Mouse (Mus musculus) heart, embryonic 13.5 days (tissue): ENCODE measurements around the gene Pik3r1. TPM values are rescaled to one million over a fixed set of nuclear protein-coding genes. Genes with fewer than 3 reads are reported as not detected.

Experiments used
- ATAC-seq: fragments of 200-750 bp; cut with Nextera tagmentation; 2 replicates; pipeline ENCODE4 v1.8.0; 2017; ENCODE audit warnings: moderate TSS enrichment; ENCODE audit not compliant: insufficient number of reproducible peaks, low FRiP score, low TSS enrichment; ENCODE audit errors: extremely low read depth
- H3K27ac ChIP-seq: fragments of 300-500 bp; sonication (generic); replicated peaks from 2 replicates; pipeline ENCODE4 v1.5.1; 2015; ENCODE audit warnings: moderate library complexity, mild to moderate bottlenecking, inconsistent platforms
- H3K27me3 ChIP-seq: fragments of 300-500 bp; sonication (generic); replicated peaks from 2 replicates; pipeline ENCODE4 v1.6.1; 2015; ENCODE audit warnings: mild to moderate bottlenecking, inconsistent platforms
- H3K36me3 ChIP-seq: fragments of 300-500 bp; sonication (generic); 2 replicates; pipeline ENCODE4 v1.6.1; 2015; ENCODE audit warnings: mild to moderate bottlenecking, inconsistent platforms
- H3K4me1 ChIP-seq: fragments of 300-500 bp; sonication (generic); 2 replicates; pipeline ENCODE4 v1.6.1; 2015; ENCODE audit warnings: inconsistent platforms
- H3K4me2 ChIP-seq: fragments of 300-500 bp; sonication (generic); 2 replicates; pipeline ENCODE4 v1.6.1; 2015; ENCODE audit warnings: inconsistent platforms, mild to moderate bottlenecking, moderate library complexity
- H3K4me3 ChIP-seq: fragments of 300-500 bp; sonication (generic); 2 replicates; pipeline ENCODE4 v1.5.1; 2015; ENCODE audit warnings: moderate library complexity, mild to moderate bottlenecking, inconsistent platforms
- H3K9ac ChIP-seq: fragments of 300-500 bp; sonication (generic); 2 replicates; pipeline ENCODE4 v1.6.1; 2015; ENCODE audit warnings: inconsistent platforms, mild to moderate bottlenecking, moderate library complexity
- H3K9me3 ChIP-seq: fragments of 300-500 bp; sonication (generic); 2 replicates; pipeline ENCODE4 v1.6.1; 2016; ENCODE audit warnings: inconsistent platforms
- WGBS: fragments of 180-500 bp; shearing (Covaris S2); methylation state at CpG from one replicate; pipeline ENCODE4 v1.1.7; 2015; ENCODE audit warnings: mixed read lengths; 5-methylcytosine and 5-hydroxymethylcytosine counted together
- polyA plus RNA-seq: library from polyadenylated mRNA; unstranded; fragments of >200 nt; fragmentation: Nextera tagmentation; extraction: Ambion mirVana; gene quantifications from 2 replicates; pipeline ENCODE4 v1.2.1, GENCODE M21; 2015

Pik3r1 gene
- polyA plus RNA-seq, 1 experiment from 2014 or later, result 13.3 TPM

DNA sequence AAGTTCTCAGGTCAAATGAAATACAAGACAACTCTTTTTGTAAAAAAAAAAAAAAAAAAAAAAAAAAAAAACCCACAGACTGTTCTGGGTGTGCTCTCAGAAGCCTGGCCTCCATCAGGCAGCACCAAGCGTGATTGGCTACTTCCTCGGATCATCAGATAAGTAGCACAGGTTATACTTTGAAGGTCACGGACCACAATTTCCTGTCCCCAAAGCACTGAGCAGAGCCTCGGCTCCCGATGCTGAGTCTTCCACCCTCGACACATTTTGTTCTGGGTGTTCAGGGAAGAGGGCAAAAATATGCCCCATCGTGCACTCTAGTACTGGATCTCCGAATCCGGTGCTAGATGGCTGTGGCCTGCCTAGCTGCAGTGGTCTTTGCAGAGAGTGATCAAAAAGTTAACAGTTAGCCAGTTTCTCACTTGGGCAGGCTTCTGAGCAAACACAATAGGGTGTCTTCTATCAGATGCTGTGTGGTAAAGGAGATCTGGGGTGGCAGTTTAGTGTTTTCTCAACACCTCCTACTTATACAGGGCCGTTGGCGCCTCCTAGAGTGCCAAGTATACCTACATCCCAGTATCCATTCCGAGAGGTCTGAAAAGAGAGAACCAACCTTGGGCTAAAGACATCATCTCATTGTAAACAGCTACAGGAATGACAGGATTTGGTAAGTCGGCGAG, 65.8 kb downstream of the Pik3r1 start:
- no peak overlapping the region for H3K9ac ChIP-seq

DNA sequence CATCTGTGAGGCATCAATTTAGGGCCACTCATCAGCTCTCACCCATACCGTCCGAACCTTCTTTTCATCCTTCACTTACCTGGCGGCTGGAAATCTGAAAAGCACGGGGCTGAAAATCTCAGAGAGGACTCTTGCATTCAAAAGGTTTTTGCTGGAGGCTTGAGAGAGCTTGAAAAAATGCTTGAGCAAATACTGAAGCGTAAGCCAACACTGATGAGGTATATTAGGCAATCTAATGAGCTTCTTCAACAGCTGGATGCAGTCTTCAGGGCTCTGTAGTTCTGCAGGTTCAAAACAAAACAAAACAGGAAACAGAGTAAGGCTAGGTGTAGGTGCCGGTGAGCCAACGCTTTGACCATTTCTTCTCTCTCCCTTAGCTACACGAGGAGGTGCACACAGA, 66.4 kb downstream of the Pik3r1 start:
- H3K9ac ChIP-seq, result no peak overlapping the region
- H3K4me1 ChIP-seq, result no peaks in the 10 kb centered on the region
- no peak for ATAC-seq
- no peaks in the 10 kb centered on the region for H3K27me3 ChIP-seq
- no peaks in the 10 kb centered on the region for H3K9me3 ChIP-seq
- H3K4me2 ChIP-seq, result no peak overlapping the region
- H3K4me3 ChIP-seq, result no peak overlapping the region
- H3K27ac ChIP-seq, result no peak overlapping the region
- H3K36me3 ChIP-seq, result peaks cover 56% of the 10 kb centered on the region
- WGBS, result 88% methylated on average over 8 of the region's 8 CpGs

More for the DNA sequence above, 65.8 kb downstream of the Pik3r1 start:
- WGBS, result 76% methylated on average over 14 of the region's 14 CpGs
- Histone ChIP-seq H3K27ac (no peak overlapping the region), H3K36me3 (peaks cover 62% of the 10 kb centered on the region), H3K9me3 (no peaks in the 10 kb centered on the region), H3K4me2 (no peak overlapping the region), H3K4me1 (no peaks in the 10 kb centered on the region), H3K27me3 (no peaks in the 10 kb centered on the region), H3K4me3 (no peak overlapping the region)
- ATAC-seq, result no peak

DNA sequence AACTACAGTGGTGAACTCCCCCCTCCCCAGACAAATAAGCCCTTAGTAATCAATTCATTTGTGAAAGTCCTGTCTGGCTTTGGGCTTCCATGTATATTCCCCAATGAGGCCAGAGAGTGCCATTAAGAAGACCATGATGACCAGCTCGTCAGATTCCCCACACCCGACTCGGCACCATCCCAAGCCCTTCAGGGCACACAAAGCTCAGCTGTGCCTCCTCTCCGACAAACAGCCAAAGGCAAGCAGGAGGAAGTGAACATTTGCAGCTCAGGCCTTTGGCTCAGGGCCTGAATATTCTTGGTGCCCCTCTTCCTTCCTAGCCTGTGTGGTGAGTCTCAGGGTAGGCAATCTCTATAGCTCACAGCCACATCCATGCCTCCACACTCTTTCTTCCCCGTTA, 68.3 kb downstream of the Pik3r1 start:
- Histone ChIP-seq H3K4me2 (no peak overlapping the region), H3K36me3 (peaks cover 43% of the 10 kb centered on the region), H3K4me3 (no peak overlapping the region), H3K9ac (no peak overlapping the region), H3K27ac (no peak overlapping the region), H3K9me3 (no peaks in the 10 kb centered on the region), H3K27me3 (no peaks in the 10 kb centered on the region), H3K4me1 (peaks cover 14% of the 10 kb centered on the region)
- WGBS, result 82% methylated on average over 5 of the region's 5 CpGs
- ATAC-seq, result no peak

DNA sequence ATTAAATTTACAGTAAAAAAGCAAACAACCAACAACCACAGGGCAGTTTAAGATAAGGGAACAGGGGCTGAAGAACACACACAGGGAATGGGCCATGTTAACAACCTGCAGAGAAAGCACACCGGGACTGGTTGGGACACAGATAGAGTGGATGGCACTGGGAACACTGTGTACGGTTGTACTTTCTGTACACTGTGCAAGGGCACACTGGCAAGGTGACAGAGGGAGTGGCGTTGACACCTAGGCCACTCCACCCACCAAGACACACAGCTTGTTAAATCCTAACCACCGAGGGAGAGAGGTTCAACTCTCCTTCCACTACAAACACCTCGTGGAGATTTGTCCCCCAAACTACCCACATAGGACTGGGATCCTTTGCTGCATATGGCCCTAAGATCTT, 70.1 kb downstream of the Pik3r1 start:
- Histone ChIP-seq H3K9me3 (no peaks in the 10 kb centered on the region), H3K36me3 (peaks cover 43% of the 10 kb centered on the region), H3K4me3 (no peak overlapping the region), H3K9ac (no peak overlapping the region), H3K27ac (no peak overlapping the region), H3K4me1 (peaks cover 25% of the 10 kb centered on the region), H3K4me2 (no peak overlapping the region), H3K27me3 (no peaks in the 10 kb centered on the region)
- ATAC-seq, result no peak
- 77% methylated on average over 5 of the region's 5 CpGs for WGBS

DNA sequence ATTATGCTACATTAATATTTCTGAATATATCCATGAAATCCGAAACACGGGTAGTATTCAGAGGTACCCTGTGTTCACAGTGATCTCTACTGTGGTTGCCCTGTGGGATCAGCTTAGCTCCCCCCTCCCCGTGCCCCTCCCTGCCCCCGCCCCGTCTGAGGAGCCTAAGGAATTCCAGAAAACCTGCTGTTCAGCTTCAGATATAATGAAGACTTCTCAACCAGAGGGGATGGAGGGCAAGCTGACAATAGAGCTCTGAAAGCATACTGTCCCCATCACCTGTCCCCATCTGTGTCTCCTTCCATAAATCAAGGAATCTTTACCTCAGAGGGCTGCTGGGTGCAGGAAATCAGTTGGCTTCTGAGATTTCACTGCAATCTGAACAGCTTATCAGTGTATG, 70.6 kb downstream of the Pik3r1 start:
- no peaks in the 10 kb centered on the region for H3K27me3 ChIP-seq
- H3K4me2 ChIP-seq, result no peak overlapping the region
- WGBS, result 64% methylated on average over 5 of the region's 5 CpGs
- no peak overlapping the region for H3K27ac ChIP-seq
- no peak for ATAC-seq
- peaks cover 30% of the 10 kb centered on the region for H3K4me1 ChIP-seq
- H3K4me3 ChIP-seq, result no peak overlapping the region
- no peaks in the 10 kb centered on the region for H3K9me3 ChIP-seq
- peaks cover 38% of the 10 kb centered on the region for H3K36me3 ChIP-seq
- H3K9ac ChIP-seq, result no peak overlapping the region

DNA sequence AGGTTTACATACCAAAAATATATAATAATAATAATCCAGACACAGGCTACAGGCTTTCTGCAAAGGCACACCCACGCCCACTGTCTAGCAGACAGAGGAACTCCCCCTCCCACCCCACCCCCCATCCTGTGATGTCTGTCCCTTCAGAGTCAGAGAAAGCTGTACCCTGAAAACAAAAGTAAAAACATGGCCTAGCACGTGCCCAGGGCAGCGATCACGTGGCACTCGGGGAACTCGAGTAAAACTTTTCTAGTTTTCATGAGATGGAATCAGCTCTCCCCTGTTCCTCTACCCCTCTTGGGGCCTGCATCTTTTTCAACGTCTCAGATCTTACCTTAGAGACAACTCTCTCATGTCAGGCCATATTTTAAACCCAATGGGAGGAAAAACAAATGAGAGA, 71.2 kb downstream of the Pik3r1 start:
- Histone ChIP-seq H3K27ac (no peak overlapping the region), H3K27me3 (no peaks in the 10 kb centered on the region), H3K4me3 (no peak overlapping the region), H3K4me1 (peaks cover 35% of the 10 kb centered on the region), H3K4me2 (no peak overlapping the region), H3K9ac (no peak overlapping the region), H3K9me3 (no peaks in the 10 kb centered on the region), H3K36me3 (peaks cover 32% of the 10 kb centered on the region)
- ATAC-seq, result no peak
- WGBS, result 62% methylated on average over 7 of the region's 7 CpGs

DNA sequence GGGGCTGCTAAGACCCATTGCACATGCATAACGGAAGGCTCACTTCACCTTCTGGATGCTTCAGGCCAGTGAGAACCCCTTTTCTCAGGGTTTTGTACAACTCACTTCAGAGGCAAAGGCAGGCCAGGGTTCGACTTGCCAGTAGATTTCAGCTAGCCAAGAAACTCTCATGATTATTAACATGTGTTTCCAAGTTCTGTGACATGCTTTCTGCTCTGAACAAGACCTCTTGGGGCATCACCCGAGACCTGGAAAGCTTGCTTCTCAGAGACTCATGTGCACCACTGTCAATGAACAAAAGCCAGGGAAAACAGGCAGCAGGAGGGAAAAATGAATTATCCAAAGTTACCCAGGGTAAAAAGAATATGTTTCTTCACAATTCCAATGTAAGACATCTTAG, 71.7 kb downstream of the Pik3r1 start:
- peaks cover 41% of the 10 kb centered on the region for H3K4me1 ChIP-seq
- WGBS, result 53% methylated on average over 3 of the region's 3 CpGs

DNA sequence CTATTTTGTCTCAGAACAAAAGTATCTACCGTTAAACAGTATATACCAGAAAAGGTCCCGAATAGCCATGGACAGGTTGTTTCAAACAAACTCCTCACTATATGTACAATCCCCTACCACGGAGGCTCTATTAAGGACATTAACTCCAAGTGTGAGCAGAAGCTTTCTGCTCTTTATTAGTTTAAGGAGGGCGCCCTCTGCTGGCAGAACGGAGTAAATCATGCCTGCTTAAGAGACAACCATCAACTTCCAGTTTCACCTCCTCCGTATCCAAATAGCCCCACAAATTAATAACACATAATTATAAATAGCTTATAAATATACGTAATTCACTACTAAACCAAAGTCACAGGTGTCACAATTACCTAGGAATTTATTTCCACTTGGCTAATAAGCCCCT, 72.1 kb downstream of the Pik3r1 start:
- Histone ChIP-seq H3K4me3 (no peak overlapping the region), H3K9me3 (no peaks in the 10 kb centered on the region), H3K9ac (no peak overlapping the region), H3K27ac (no peak overlapping the region), H3K4me2 (peak overlapping the region; percentile 25; the same call in 1 of the 2 replicates), H3K4me1 (peaks cover 45% of the 10 kb centered on the region), H3K27me3 (no peaks in the 10 kb centered on the region), H3K36me3 (peaks cover 22% of the 10 kb centered on the region)
- 5% methylated on average over 7 of the region's 7 CpGs for WGBS
- no peak for ATAC-seq

More for the DNA sequence above, 71.7 kb downstream of the Pik3r1 start:
- Histone ChIP-seq H3K4me3 (no peak overlapping the region), H3K27me3 (no peaks in the 10 kb centered on the region), H3K9ac (no peak overlapping the region), H3K9me3 (no peaks in the 10 kb centered on the region), H3K36me3 (peaks cover 27% of the 10 kb centered on the region), H3K4me2 (peak overlapping the region; percentile 25; the same call in 1 of the 2 replicates), H3K27ac (no peak overlapping the region)
- ATAC-seq, result no peak

DNA sequence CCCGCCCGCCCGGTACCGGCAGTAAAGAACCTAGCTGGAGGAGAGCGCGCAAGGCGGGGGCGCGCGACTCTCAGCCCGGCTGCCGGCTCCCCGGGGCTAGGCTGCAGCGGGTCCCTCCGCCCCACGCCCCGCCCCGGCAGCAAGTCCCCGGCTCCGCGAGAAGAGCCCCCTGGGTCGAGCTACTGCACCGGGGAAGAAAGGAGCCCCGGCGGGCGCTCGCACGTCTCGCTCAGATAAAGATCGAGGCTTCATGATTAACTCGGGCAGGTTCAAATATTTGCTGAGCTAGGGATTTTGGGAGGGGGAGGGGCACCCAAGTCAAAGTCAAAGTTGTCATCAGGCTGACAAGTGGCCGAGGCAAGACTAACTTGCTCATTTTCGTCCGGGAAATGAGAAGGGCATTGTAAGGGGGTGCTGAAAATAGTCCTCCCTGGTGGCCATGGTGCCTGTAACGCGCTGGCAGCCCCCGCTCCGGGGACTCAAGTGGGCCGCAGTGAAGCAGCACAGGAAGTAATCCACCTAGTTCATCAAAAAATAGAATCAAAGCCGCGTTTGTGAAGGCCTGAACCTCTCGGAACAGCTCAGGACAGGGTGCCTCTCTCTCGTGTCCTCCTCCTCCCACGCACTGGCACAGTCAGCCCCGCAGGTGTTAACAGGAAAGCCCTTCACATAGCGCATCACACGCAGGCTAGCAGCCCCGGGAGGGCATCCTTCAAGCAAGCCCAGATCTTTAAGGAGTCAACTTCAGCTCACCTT, 73.3 kb downstream of the Pik3r1 start:
- WGBS, result 1% methylated on average over 48 of the region's 48 CpGs
- H3K4me3 ChIP-seq, result peak overlapping the region; percentile 68

DNA sequence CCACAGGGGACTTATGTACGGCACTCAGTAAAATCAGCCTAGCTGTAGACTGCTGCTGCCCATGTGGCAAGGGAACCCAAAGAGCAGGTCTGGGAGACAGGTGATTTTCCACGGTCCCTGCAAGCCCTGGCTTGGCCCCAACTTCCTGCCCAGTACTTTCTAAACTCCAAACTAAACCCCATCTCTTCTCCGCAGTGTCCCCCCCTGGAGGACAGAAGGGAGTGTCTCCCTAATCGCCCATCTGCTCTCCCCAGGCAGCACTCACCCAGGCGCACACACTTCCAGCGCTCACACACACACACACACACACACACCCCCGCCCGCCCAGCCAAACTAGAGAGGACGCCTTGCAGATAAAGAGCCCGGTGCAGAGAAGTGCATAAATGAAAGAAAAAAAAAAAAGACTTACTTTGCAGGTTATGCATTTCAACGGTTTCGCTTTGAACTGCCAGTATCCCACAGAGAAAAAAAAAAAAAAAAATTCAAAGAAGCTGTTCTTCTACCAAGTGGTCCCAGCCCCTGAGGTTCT, 74.0 kb downstream of the Pik3r1 start:
- Histone ChIP-seq H3K9me3 (no peaks in the 10 kb centered on the region), H3K27ac (peak overlapping the region; percentile 77), H3K4me2 (peak overlapping the region; percentile 81), H3K4me1 (peaks cover 55% of the 10 kb centered on the region), H3K4me3 (peak overlapping the region; percentile 68), H3K36me3 (peaks cover 8% of the 10 kb centered on the region), H3K9ac (peak overlapping the region; percentile 83), H3K27me3 (no peaks in the 10 kb centered on the region)
- WGBS, result under 1% methylated on average over 12 of the region's 12 CpGs
- ATAC-seq, result 0 out of 2 replicates have a peak, but pooled peaks have one; percentile 68

More for the DNA sequence above, 73.3 kb downstream of the Pik3r1 start:
- Histone ChIP-seq H3K9me3 (no peaks in the 10 kb centered on the region), H3K9ac (peak overlapping the region; percentile 83), H3K4me1 (peaks cover 55% of the 10 kb centered on the region), H3K4me2 (peak overlapping the region; percentile 81), H3K27ac (peak overlapping the region; percentile 77), H3K27me3 (no peaks in the 10 kb centered on the region), H3K36me3 (peaks cover 11% of the 10 kb centered on the region)
- ATAC-seq, result peak; percentile 48; the same call in 1 of the 2 replicates

DNA sequence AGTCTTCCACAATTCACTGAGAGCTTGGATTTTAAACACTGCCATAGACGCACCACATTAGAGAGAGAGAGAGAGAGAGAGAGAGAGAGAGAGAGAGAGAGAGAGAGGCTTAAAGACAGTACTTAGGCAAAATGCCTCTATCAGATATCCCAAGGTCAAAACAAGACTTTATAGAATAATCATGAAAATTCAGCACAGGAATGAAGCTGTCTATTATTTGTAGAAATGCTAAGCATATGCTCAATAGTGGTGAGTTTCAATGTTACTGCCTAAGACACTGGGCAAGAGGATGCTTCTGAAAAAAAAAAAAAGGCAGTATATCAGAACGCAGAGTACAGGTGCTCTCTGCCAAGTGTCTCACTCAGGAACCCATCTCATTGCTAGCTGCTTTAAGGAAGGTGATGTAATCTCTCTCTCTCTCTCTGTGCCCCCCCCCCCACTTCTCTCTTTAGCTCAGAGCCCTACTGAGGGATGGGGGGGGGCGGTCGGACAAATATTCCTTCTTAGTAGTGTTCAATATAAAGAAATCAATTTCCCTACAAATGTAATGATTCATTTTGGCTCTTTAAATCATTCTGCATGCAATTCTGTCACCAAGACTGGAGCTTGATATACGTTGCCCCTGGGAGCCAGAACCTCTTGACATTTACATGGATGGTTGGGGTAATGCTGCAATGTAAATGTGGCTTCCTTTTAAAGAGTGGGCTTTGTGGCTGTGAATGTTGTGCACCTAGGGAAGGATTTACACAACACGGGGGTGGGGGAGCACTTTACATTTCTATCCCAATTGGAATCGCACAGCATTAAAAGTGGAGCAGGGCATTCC, 74.9 kb downstream of the Pik3r1 start:
- H3K27ac ChIP-seq, result peak overlapping the region; percentile 78
- H3K27me3 ChIP-seq, result no peaks in the 10 kb centered on the region
- H3K36me3 ChIP-seq, result peaks cover 11% of the 10 kb centered on the region
- peak overlapping the region; percentile 81 for H3K4me2 ChIP-seq
- 52% methylated on average over 7 of the region's 7 CpGs for WGBS
- peak overlapping the region; percentile 68 for H3K4me3 ChIP-seq
- no peaks in the 10 kb centered on the region for H3K9me3 ChIP-seq
- ATAC-seq, result no peak
- H3K9ac ChIP-seq, result peak overlapping the region; percentile 83
- peaks cover 55% of the 10 kb centered on the region for H3K4me1 ChIP-seq
